Mouse (Mus musculus): ENCODE measurements around the gene Ier5l. TPM values are rescaled to one million over a fixed set of nuclear protein-coding genes. Genes with fewer than 3 reads are reported as not detected.

Gene Ier5l
- polyA plus RNA-seq, 1 experiment from 2014 or later: 2.2 TPM

DNA sequence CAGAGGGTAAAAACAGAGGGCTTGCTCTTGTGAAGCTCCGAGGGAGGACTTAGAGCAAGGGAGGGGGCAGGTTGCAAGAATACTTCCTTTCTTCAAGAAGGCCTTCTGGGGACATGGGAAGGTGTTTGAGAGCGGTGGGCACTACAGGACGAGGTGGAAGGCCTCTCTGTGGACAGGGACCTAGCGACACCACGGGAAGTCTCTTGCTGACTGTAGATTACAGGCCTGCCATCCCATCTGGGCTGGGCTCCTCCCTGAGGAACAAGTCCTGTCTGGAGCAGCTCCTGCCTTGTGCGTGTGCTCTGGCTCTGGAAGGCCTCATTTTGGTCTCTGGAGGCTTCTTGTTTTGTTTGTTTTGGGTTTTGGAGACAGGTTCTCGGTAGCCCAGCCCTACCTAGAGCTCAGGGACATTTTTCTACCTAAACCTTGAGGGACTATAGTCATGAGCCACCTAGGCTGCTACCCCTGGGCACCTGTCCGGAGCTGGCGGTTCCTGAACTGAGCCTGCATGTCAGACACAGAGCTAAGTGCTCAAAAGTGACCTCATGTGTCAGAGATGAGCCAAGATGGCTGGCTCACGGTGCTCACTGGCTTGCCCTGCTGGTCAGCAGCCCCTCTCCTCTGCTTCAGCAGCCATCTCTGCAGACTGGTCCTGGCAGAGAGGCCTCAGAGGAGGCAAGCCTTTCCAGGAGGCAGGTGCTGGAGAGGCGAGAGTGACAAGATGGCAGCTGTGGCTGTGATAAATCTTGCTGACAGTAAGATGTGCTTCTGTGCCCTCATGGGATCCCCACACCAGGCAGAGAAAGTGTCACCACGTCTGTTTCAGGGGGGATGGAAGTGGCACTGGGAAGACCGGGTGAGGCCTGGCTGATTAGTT, 17.7 kb downstream of the Ier5l start:
- no peaks in the 10 kb centered on the region for H3K36me3 ChIP-seq (ENCODE audit: insufficient read depth, low read length)
- H3K9ac ChIP-seq (replicated peaks; ENCODE audit: low read length): no peak overlapping the region
- no peaks in the 10 kb centered on the region for H3K27me3 ChIP-seq (ENCODE audit: insufficient read depth, low read length)
- 0 out of 2 replicates have a peak overlapping the region, but pooled peaks have one; percentile 13 for H3K27ac ChIP-seq (ENCODE audit: low read length)
- 60% methylated on average over 13 of the region's 13 CpGs for WGBS
- no peak for ATAC-seq (ENCODE audit: low FRiP score, low TSS enrichment)
- no peak overlapping the region for H3K4me2 ChIP-seq (replicated peaks; ENCODE audit: low read depth, low read length)
- H3K9me3 ChIP-seq (ENCODE audit: low read length): no peaks in the 10 kb centered on the region
- H3K4me3 ChIP-seq (ENCODE audit: low read length): no peak overlapping the region
- H3K4me1 ChIP-seq (ENCODE audit: insufficient read depth, low read length): peaks cover 8% of the 10 kb centered on the region; the same call in 1 of the 2 replicates

DNA sequence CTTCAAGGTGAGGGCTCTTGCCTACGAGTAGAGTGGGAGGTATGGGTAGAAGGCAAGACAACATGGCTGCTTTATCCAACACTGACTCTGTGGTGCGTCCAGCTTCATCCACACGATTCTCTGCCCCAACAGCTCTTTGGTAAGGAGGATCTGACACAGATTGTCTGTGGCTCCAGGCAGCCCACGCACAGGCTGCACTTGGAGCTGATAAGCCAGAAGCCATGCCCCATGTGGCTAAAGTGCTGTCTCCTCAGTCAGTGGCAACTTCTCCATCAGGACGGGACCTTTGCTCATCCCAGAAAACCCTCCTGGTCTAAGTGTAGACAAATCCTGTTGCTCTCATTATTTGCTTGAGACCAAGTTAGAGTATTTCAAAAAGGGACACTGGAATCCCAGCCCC, 19.4 kb downstream of the Ier5l start:
- no peak overlapping the region for H3K4me2 ChIP-seq (replicated peaks; ENCODE audit: low read depth, low read length)
- H3K27ac ChIP-seq (ENCODE audit: low read length): no peak overlapping the region
- no peak overlapping the region for H3K9ac ChIP-seq (replicated peaks; ENCODE audit: low read length)
- H3K27me3 ChIP-seq (ENCODE audit: insufficient read depth, low read length): no peaks in the 10 kb centered on the region
- peaks cover 10% of the 10 kb centered on the region; the same call in 1 of the 2 replicates for H3K9me3 ChIP-seq (ENCODE audit: low read length)
- peaks cover 8% of the 10 kb centered on the region; the same call in 1 of the 2 replicates for H3K4me1 ChIP-seq (ENCODE audit: insufficient read depth, low read length)
- H3K36me3 ChIP-seq (ENCODE audit: insufficient read depth, low read length): peaks cover 10% of the 10 kb centered on the region
- WGBS: 88% methylated on average over 5 of the region's 5 CpGs
- H3K4me3 ChIP-seq (ENCODE audit: low read length): no peak overlapping the region
- no peak for ATAC-seq (ENCODE audit: low FRiP score, low TSS enrichment)

DNA sequence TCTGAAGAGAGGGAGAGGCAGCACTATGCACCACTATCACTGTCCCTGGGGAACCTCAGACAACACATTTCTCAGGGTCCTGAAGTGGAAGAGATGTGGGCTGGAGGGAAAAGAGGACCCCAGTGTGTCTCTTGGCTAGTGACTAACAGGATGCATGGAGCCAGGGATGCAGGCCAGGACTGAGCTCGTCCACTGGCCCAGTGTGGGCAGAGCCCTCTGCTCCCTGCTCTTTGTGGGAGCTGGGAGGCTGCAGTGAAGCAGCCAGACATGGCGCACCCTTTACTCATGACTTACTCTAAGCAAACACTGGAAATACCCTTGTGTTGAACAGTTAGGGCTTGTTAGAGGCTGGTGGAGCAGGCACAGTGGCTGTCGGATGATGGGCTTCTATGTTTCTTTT, 20.4 kb downstream of the Ier5l start:
- Histone ChIP-seq H3K4me3 (ENCODE audit: low read length) (no peak overlapping the region), H3K4me1 (ENCODE audit: insufficient read depth, low read length) (peaks cover 8% of the 10 kb centered on the region; the same call in 1 of the 2 replicates), H3K36me3 (ENCODE audit: insufficient read depth, low read length) (peaks cover 18% of the 10 kb centered on the region), H3K9ac (replicated peaks; ENCODE audit: low read length) (no peak overlapping the region), H3K4me2 (replicated peaks; ENCODE audit: low read depth, low read length) (no peak overlapping the region), H3K27ac (ENCODE audit: low read length) (no peak overlapping the region), H3K27me3 (ENCODE audit: insufficient read depth, low read length) (no peaks in the 10 kb centered on the region), H3K9me3 (ENCODE audit: low read length) (peaks cover 10% of the 10 kb centered on the region; the same call in 1 of the 2 replicates)
- WGBS: 84% methylated on average over 3 of the region's 3 CpGs
- no peak for ATAC-seq (ENCODE audit: low FRiP score, low TSS enrichment)

DNA sequence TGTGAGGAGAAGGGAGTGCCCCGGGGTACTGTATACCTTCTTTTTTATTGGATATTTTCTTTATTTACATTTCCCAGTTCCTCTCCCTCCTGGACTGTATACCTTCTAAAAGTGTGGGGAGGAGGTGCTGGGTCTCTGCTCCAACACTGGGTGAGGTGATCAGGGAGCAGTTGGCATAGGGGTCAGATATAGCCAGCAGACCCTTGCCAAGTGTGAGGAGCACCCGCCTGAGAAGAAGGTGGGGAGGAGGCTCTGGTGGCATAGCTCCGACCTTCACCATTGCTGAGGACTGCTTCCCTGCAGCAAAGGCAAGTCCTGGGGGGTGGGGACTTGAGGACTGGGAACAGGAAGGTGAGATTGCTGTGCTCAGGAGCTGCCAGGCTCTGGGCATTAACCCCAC, 22.5 kb downstream of the Ier5l start:
- no peak overlapping the region for H3K4me3 ChIP-seq (ENCODE audit: low read length)
- H3K27me3 ChIP-seq (ENCODE audit: insufficient read depth, low read length): no peaks in the 10 kb centered on the region
- H3K9ac ChIP-seq (replicated peaks; ENCODE audit: low read length): no peak overlapping the region
- 82% methylated on average over 3 of the region's 3 CpGs for WGBS
- H3K4me1 ChIP-seq (ENCODE audit: insufficient read depth, low read length): peaks cover 5% of the 10 kb centered on the region
- no peak overlapping the region for H3K27ac ChIP-seq (ENCODE audit: low read length)
- peaks cover 10% of the 10 kb centered on the region; the same call in 1 of the 2 replicates for H3K9me3 ChIP-seq (ENCODE audit: low read length)
- no peak overlapping the region for H3K4me2 ChIP-seq (replicated peaks; ENCODE audit: low read depth, low read length)
- peaks cover 34% of the 10 kb centered on the region for H3K36me3 ChIP-seq (ENCODE audit: insufficient read depth, low read length)
- ATAC-seq (ENCODE audit: low FRiP score, low TSS enrichment): no peak

DNA sequence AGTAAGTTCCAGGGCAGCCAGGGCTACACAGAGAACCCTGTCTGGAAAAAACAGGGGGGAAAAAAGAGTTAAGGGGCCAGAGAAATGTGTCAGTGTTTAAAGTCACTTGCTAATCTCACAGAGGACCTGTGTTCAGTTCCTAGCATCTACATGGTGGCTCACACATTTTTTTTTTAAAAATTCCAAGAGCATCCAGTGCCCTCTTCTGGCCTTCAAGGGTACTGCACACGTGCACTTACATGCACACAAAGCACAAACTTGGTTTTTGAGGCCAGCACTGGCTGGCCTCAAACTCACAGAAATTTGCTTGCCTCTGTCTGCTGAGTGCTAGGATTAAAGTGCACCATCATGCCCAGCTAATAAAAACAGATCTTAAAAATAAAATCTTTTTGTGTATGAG, 23.5 kb downstream of the Ier5l start:
- Histone ChIP-seq H3K4me1 (ENCODE audit: insufficient read depth, low read length) (peaks cover 15% of the 10 kb centered on the region), H3K27me3 (ENCODE audit: insufficient read depth, low read length) (no peaks in the 10 kb centered on the region), H3K4me3 (ENCODE audit: low read length) (no peak overlapping the region), H3K36me3 (ENCODE audit: insufficient read depth, low read length) (peaks cover 41% of the 10 kb centered on the region), H3K4me2 (replicated peaks; ENCODE audit: low read depth, low read length) (no peak overlapping the region), H3K27ac (ENCODE audit: low read length) (no peak overlapping the region), H3K9ac (replicated peaks; ENCODE audit: low read length) (no peak overlapping the region), H3K9me3 (ENCODE audit: low read length) (peaks cover 10% of the 10 kb centered on the region; the same call in 1 of the 2 replicates)
- WGBS: 65% methylated on average over 1 of the region's 1 CpGs
- ATAC-seq (ENCODE audit: low FRiP score, low TSS enrichment): no peak

DNA sequence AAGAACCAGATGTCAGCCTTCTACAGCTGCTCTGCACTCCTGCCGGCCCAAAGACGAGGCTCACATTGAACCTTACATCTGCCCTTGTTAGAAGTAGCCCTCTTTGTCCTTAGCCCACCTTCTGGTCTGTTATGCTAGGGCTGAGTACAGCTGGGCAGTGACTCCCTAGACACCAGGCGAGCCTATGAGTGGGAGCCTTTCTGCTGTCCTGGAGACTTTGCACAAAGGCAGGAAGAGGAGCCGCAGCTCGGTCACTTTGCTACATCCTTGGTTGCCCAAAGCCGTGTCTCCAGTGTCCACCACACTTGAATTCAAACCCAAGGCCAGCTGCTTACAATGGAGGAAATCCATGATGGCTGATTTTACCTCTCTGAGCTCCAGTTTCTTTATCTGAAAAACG, 25.6 kb downstream of the Ier5l start:
- no peaks in the 10 kb centered on the region for H3K27me3 ChIP-seq (ENCODE audit: insufficient read depth, low read length)
- H3K36me3 ChIP-seq (ENCODE audit: insufficient read depth, low read length): peaks cover 44% of the 10 kb centered on the region
- H3K9ac ChIP-seq (replicated peaks; ENCODE audit: low read length): no peak overlapping the region
- no peak for ATAC-seq (ENCODE audit: low FRiP score, low TSS enrichment)
- H3K4me1 ChIP-seq (ENCODE audit: insufficient read depth, low read length): peaks cover 36% of the 10 kb centered on the region
- H3K9me3 ChIP-seq (ENCODE audit: low read length): peaks cover 10% of the 10 kb centered on the region; the same call in 1 of the 2 replicates
- H3K4me2 ChIP-seq (replicated peaks; ENCODE audit: low read depth, low read length): no peak overlapping the region
- H3K27ac ChIP-seq (ENCODE audit: low read length): no peak overlapping the region
- 91% methylated on average over 7 of the region's 7 CpGs for WGBS
- no peak overlapping the region for H3K4me3 ChIP-seq (ENCODE audit: low read length)

DNA sequence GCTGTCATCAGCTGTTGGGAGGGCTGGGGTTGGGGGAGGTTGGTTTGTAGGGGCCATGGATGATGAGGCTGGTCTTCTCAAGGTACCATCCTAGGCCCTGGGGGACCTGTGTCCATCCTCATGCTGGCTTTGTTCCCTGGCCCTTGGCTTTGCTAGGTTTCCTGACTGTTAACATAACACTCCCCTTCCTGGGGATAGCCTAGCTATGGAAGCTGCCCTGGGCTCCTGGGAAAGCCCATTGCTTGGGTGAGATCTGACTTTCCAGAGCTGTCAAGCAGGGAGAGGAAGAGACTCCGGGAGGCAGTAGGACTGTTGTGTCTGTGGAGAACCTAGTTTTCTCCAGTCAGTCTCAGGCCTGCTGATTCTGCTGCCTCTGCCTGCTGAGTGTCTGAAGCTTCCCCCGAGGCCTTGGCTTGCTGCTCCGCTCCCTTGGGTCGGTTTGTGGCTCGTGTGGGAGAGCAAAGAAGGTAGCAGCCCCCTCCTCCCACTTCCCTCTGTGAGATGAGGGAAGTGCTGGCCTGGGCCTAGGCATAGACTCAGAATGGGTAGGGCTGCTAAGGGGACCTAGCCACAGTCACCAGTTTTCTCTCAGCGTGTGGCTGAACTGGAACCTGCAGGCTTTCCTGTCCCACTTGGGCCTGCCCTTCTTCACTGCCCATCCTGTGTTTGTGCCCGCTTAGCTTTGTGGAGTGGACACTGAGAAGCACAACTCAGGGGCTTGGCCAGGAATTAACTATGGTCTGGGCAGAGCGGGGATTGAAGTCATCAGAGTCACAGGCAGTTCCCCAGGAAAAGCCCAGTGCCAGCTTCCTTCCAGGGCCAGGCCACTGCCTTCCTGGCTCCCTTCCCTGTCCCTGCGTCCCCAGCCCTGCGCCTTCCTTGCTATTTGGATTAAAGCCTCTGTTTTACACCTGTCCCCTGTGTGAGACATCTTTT, 26.9 kb downstream of the Ier5l start:
- peaks cover 48% of the 10 kb centered on the region for H3K4me1 ChIP-seq (ENCODE audit: insufficient read depth, low read length)
- WGBS: 71% methylated on average over 10 of the region's 10 CpGs
- no peak overlapping the region for H3K4me2 ChIP-seq (replicated peaks; ENCODE audit: low read depth, low read length)
- H3K27me3 ChIP-seq (ENCODE audit: insufficient read depth, low read length): no peaks in the 10 kb centered on the region
- H3K27ac ChIP-seq (ENCODE audit: low read length): peak overlapping the region; percentile 100
- peaks cover 47% of the 10 kb centered on the region for H3K36me3 ChIP-seq (ENCODE audit: insufficient read depth, low read length)
- no peak overlapping the region for H3K4me3 ChIP-seq (ENCODE audit: low read length)
- ATAC-seq (ENCODE audit: low FRiP score, low TSS enrichment): no peak
- H3K9me3 ChIP-seq (ENCODE audit: low read length): peaks cover 10% of the 10 kb centered on the region; the same call in 1 of the 2 replicates
- peak overlapping the region; percentile 68 for H3K9ac ChIP-seq (replicated peaks; ENCODE audit: low read length)

DNA sequence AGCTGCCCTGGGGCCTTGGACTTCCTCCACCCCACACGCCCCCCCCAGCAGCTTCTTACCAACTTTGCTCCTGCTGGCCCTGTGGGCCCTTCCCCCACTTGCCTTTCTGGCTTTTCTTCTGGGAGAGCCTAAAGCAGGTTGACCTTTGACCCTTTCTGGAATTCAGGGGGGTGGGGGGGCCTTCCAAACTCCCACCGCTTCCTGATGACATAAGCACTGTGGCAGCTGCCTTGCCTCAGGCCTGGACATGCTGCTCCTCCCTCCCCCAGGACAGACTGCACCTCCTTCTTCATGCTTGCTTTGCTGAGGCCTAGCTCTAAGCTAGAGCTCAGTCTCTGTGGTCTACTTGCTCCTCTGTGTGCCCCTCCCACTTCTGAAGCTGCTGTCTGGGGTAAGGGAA, 28.7 kb downstream of the Ier5l start:
- H3K27ac ChIP-seq (ENCODE audit: low read length): peak overlapping the region; percentile 100
- peak overlapping the region; percentile 68 for H3K9ac ChIP-seq (replicated peaks; ENCODE audit: low read length)
- H3K4me3 ChIP-seq (ENCODE audit: low read length): no peak overlapping the region; the same call in 1 of the 2 replicates
- 25% methylated on average over 2 of the region's 2 CpGs for WGBS
- no peaks in the 10 kb centered on the region for H3K27me3 ChIP-seq (ENCODE audit: insufficient read depth, low read length)
- 0 out of 2 replicates have a peak overlapping the region, but pooled peaks have one; percentile 26 for H3K4me2 ChIP-seq (replicated peaks; ENCODE audit: low read depth, low read length)
- H3K36me3 ChIP-seq (ENCODE audit: insufficient read depth, low read length): peaks cover 44% of the 10 kb centered on the region
- peaks cover 7% of the 10 kb centered on the region; the same call in 1 of the 2 replicates for H3K9me3 ChIP-seq (ENCODE audit: low read length)
- ATAC-seq (ENCODE audit: low FRiP score, low TSS enrichment): peak; percentile 77
- peaks cover 66% of the 10 kb centered on the region for H3K4me1 ChIP-seq (ENCODE audit: insufficient read depth, low read length)

DNA sequence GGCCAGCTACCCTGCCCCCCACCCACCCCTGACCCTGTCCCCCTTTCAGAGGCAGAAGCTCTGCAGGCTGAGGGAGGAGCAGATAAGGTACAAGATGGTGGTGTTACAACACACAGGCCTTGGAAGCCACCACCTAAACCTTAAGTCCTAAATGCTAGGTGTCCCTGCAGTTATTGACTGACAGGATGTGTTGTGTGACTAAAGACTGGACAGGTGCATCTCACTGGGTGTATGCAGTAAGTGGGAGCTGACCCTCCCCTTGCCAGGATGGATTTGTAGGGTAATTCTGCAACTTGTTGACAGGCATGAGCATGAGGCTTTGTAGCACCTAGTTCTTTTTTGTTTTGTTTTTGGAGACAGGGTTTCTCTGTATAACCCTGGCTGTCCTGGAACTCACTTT, 29.6 kb downstream of the Ier5l start:
- Histone ChIP-seq H3K27me3 (ENCODE audit: insufficient read depth, low read length) (no peaks in the 10 kb centered on the region), H3K9ac (replicated peaks; ENCODE audit: low read length) (no peak overlapping the region), H3K27ac (ENCODE audit: low read length) (peak overlapping the region; percentile 100), H3K4me1 (ENCODE audit: insufficient read depth, low read length) (peaks cover 74% of the 10 kb centered on the region), H3K36me3 (ENCODE audit: insufficient read depth, low read length) (peaks cover 42% of the 10 kb centered on the region), H3K4me3 (ENCODE audit: low read length) (no peak overlapping the region; the same call in 1 of the 2 replicates), H3K4me2 (replicated peaks; ENCODE audit: low read depth, low read length) (no peak overlapping the region), H3K9me3 (ENCODE audit: low read length) (no peaks in the 10 kb centered on the region)
- no peak for ATAC-seq (ENCODE audit: low FRiP score, low TSS enrichment)
